Mouse (Mus musculus): ENCODE measurements around the gene Mpp5. TPM values are rescaled to one million over a fixed set of nuclear protein-coding genes. Genes with fewer than 3 reads are reported as not detected.
A peak's percentile ranks its signal among the peaks of the same experiment; 100 is the strongest.

Mpp5 gene
- polyA plus RNA-seq (2015; fragmentation: Nextera tagmentation; extraction: Ambion mirVana) = 25.1 and 29.3 TPM in 2 replicates

GRCm38 (mm10) chr12:78748557-78749377 lies at the start of gene Mpp5:
Gene Mpp5 (plus strand): TSS chr12:78748907.
- Histone ChIP-seq H3K4me1 (replicated peaks; ENCODE audit: control insufficient read depth, insufficient read depth, low read length) (peaks cover 8% of the 10 kb centered on the region), H3K9me3 (ENCODE audit: control insufficient read depth, low read length) (no peaks in the 10 kb centered on the region), H3K4me3 (ENCODE audit: low read length) (peak within 1 kb of the TSS; percentile 84), H3K27me3 (ENCODE audit: control insufficient read depth, insufficient read depth, low read depth, low read length) (no peaks in the 10 kb centered on the region), H3K4me2 (ENCODE audit: low read depth, low read length) (peak within 1 kb of the TSS; percentile 87), H3K36me3 (ENCODE audit: control insufficient read depth, insufficient read depth, low read length) (no peaks in the 10 kb centered on the region), H3K27ac (ENCODE audit: low read length) (peak within 1 kb of the TSS; percentile 97), H3K9ac (ENCODE audit: low read length) (peak within 1 kb of the TSS; percentile 92)
- peak; percentile 99 for ATAC-seq (ENCODE audit: low read depth)
- under 1% methylated on average over 77 of the region's 98 CpGs for WGBS

GRCm38 (mm10) chr12:78717783-78718182 lies 30.9 kb upstream of the Mpp5 start:
- 69% methylated on average over 2 of the region's 2 CpGs for WGBS
- no peak overlapping the region for H3K9ac ChIP-seq (ENCODE audit: low read length)
- no peaks in the 10 kb centered on the region for H3K36me3 ChIP-seq (ENCODE audit: control insufficient read depth, insufficient read depth, low read length)
- H3K9me3 ChIP-seq (ENCODE audit: control insufficient read depth, low read length) = no peaks in the 10 kb centered on the region
- H3K4me1 ChIP-seq (replicated peaks; ENCODE audit: control insufficient read depth, insufficient read depth, low read length) = no peaks in the 10 kb centered on the region
- no peak for ATAC-seq (ENCODE audit: low read depth)
- H3K27ac ChIP-seq (ENCODE audit: low read length) = no peak overlapping the region
- no peak overlapping the region for H3K4me2 ChIP-seq (ENCODE audit: low read depth, low read length)
- H3K27me3 ChIP-seq (ENCODE audit: control insufficient read depth, insufficient read depth, low read depth, low read length) = no peaks in the 10 kb centered on the region
- H3K4me3 ChIP-seq (ENCODE audit: low read length) = no peak overlapping the region

GRCm38 (mm10) chr12:78727723-78728122 lies 21.0 kb upstream of the Mpp5 start:
- H3K27me3 ChIP-seq (ENCODE audit: control insufficient read depth, insufficient read depth, low read depth, low read length) = no peaks in the 10 kb centered on the region
- H3K36me3 ChIP-seq (ENCODE audit: control insufficient read depth, insufficient read depth, low read length) = no peaks in the 10 kb centered on the region
- H3K4me3 ChIP-seq (ENCODE audit: low read length) = no peak overlapping the region
- H3K9ac ChIP-seq (ENCODE audit: low read length) = no peak overlapping the region
- H3K27ac ChIP-seq (ENCODE audit: low read length) = no peak overlapping the region
- WGBS = 46% methylated on average over 4 of the region's 4 CpGs
- H3K9me3 ChIP-seq (ENCODE audit: control insufficient read depth, low read length) = no peaks in the 10 kb centered on the region
- H3K4me2 ChIP-seq (ENCODE audit: low read depth, low read length) = no peak overlapping the region
- H3K4me1 ChIP-seq (replicated peaks; ENCODE audit: control insufficient read depth, insufficient read depth, low read length) = no peaks in the 10 kb centered on the region
- no peak for ATAC-seq (ENCODE audit: low read depth)

- peaks cover 4% of the 10 kb centered on the region; the same call in 1 of the 2 replicates for H3K4me1 ChIP-seq (replicated peaks; ENCODE audit: control insufficient read depth, insufficient read depth, low read length)
- H3K4me3 ChIP-seq (ENCODE audit: low read length) = no peak overlapping the region
- peak; percentile 54; the same call in 1 of the 2 replicates for ATAC-seq (ENCODE audit: low read depth)
- WGBS = 22% methylated on average over 2 of the region's 2 CpGs
- H3K36me3 ChIP-seq (ENCODE audit: control insufficient read depth, insufficient read depth, low read length) = no peaks in the 10 kb centered on the region
- H3K9ac ChIP-seq (ENCODE audit: low read length) = no peak overlapping the region
- no peaks in the 10 kb centered on the region for H3K27me3 ChIP-seq (ENCODE audit: control insufficient read depth, insufficient read depth, low read depth, low read length)
- H3K9me3 ChIP-seq (ENCODE audit: control insufficient read depth, low read length) = no peaks in the 10 kb centered on the region
- H3K4me2 ChIP-seq (ENCODE audit: low read depth, low read length) = no peak overlapping the region
- no peak overlapping the region for H3K27ac ChIP-seq (ENCODE audit: low read length)
These were observed 9.1 kb upstream of the Mpp5 start for GRCm38 (mm10) chr12:78739633-78740032.

GRCm38 (mm10) chr12:78740289-78740688 lies 8.4 kb upstream of the Mpp5 start:
- H3K36me3 ChIP-seq (ENCODE audit: control insufficient read depth, insufficient read depth, low read length) = no peaks in the 10 kb centered on the region
- WGBS = 88% methylated on average over 2 of the region's 2 CpGs
- ATAC-seq (ENCODE audit: low read depth) = no peak

GRCm38 (mm10) chr12:78746226-78746625 lies 2.5 kb upstream of the Mpp5 start:
- WGBS = 74% methylated on average over 6 of the region's 6 CpGs

More at GRCm38 (mm10) chr12:78740289-78740688, 8.4 kb upstream of the Mpp5 start:
- peaks cover 4% of the 10 kb centered on the region; the same call in 1 of the 2 replicates for H3K4me1 ChIP-seq (replicated peaks; ENCODE audit: control insufficient read depth, insufficient read depth, low read length)
- no peak overlapping the region for H3K27ac ChIP-seq (ENCODE audit: low read length)
- H3K27me3 ChIP-seq (ENCODE audit: control insufficient read depth, insufficient read depth, low read depth, low read length) = no peaks in the 10 kb centered on the region
- no peak overlapping the region for H3K9ac ChIP-seq (ENCODE audit: low read length)
- no peak overlapping the region for H3K4me3 ChIP-seq (ENCODE audit: low read length)
- H3K9me3 ChIP-seq (ENCODE audit: control insufficient read depth, low read length) = no peaks in the 10 kb centered on the region
- no peak overlapping the region for H3K4me2 ChIP-seq (ENCODE audit: low read depth, low read length)

GRCm38 (mm10) chr12:78747406-78747805 lies 1.3 kb upstream of the Mpp5 start:
- Histone ChIP-seq H3K27ac (ENCODE audit: low read length) (no peak overlapping the region), H3K27me3 (ENCODE audit: control insufficient read depth, insufficient read depth, low read depth, low read length) (no peaks in the 10 kb centered on the region), H3K36me3 (ENCODE audit: control insufficient read depth, insufficient read depth, low read length) (no peaks in the 10 kb centered on the region), H3K4me1 (replicated peaks; ENCODE audit: control insufficient read depth, insufficient read depth, low read length) (peaks cover 8% of the 10 kb centered on the region), H3K9me3 (ENCODE audit: control insufficient read depth, low read length) (no peaks in the 10 kb centered on the region), H3K4me3 (ENCODE audit: low read length) (no peak overlapping the region; the same call in 1 of the 2 replicates), H3K4me2 (ENCODE audit: low read depth, low read length) (peak overlapping the region; percentile 87), H3K9ac (ENCODE audit: low read length) (no peak overlapping the region)
- no peak for ATAC-seq (ENCODE audit: low read depth)
- 16% methylated on average over 1 of the region's 1 CpGs for WGBS

More at GRCm38 (mm10) chr12:78746226-78746625, 2.5 kb upstream of the Mpp5 start:
- Histone ChIP-seq H3K36me3 (ENCODE audit: control insufficient read depth, insufficient read depth, low read length) (no peaks in the 10 kb centered on the region), H3K4me3 (ENCODE audit: low read length) (no peak overlapping the region), H3K27me3 (ENCODE audit: control insufficient read depth, insufficient read depth, low read depth, low read length) (no peaks in the 10 kb centered on the region), H3K9ac (ENCODE audit: low read length) (no peak overlapping the region), H3K9me3 (ENCODE audit: control insufficient read depth, low read length) (no peaks in the 10 kb centered on the region), H3K4me2 (ENCODE audit: low read depth, low read length) (no peak overlapping the region), H3K27ac (ENCODE audit: low read length) (no peak overlapping the region), H3K4me1 (replicated peaks; ENCODE audit: control insufficient read depth, insufficient read depth, low read length) (peaks cover 8% of the 10 kb centered on the region)
- no peak for ATAC-seq (ENCODE audit: low read depth)

- H3K4me3 ChIP-seq (ENCODE audit: low read length) = peak overlapping the region; percentile 84
- H3K9me3 ChIP-seq (ENCODE audit: control insufficient read depth, low read length) = no peaks in the 10 kb centered on the region
- WGBS = 0% methylated on average over 10 of the region's 10 CpGs
- H3K4me2 ChIP-seq (ENCODE audit: low read depth, low read length) = peak overlapping the region; percentile 87
- peak overlapping the region; percentile 66 for H3K9ac ChIP-seq (ENCODE audit: low read length)
- H3K27me3 ChIP-seq (ENCODE audit: control insufficient read depth, insufficient read depth, low read depth, low read length) = no peaks in the 10 kb centered on the region
- H3K4me1 ChIP-seq (replicated peaks; ENCODE audit: control insufficient read depth, insufficient read depth, low read length) = peaks cover 8% of the 10 kb centered on the region
- ATAC-seq (ENCODE audit: low read depth) = peak; percentile 18; the same call in 1 of the 2 replicates
- peak overlapping the region; percentile 37; the same call in 1 of the 2 replicates for H3K27ac ChIP-seq (ENCODE audit: low read length)
- no peaks in the 10 kb centered on the region for H3K36me3 ChIP-seq (ENCODE audit: control insufficient read depth, insufficient read depth, low read length)
These were observed 594 bp upstream of the Mpp5 start for GRCm38 (mm10) chr12:78748113-78748512.

- Histone ChIP-seq H3K36me3 (ENCODE audit: control insufficient read depth, insufficient read depth, low read length) (no peaks in the 10 kb centered on the region), H3K27me3 (ENCODE audit: control insufficient read depth, insufficient read depth, low read depth, low read length) (no peaks in the 10 kb centered on the region), H3K9ac (ENCODE audit: low read length) (peak overlapping the region; percentile 92), H3K4me1 (replicated peaks; ENCODE audit: control insufficient read depth, insufficient read depth, low read length) (peaks cover 8% of the 10 kb centered on the region), H3K27ac (ENCODE audit: low read length) (peak overlapping the region; percentile 97), H3K4me2 (ENCODE audit: low read depth, low read length) (peak overlapping the region; percentile 65), H3K4me3 (ENCODE audit: low read length) (peak overlapping the region; percentile 84), H3K9me3 (ENCODE audit: control insufficient read depth, low read length) (no peaks in the 10 kb centered on the region)
- 1% methylated on average over 25 of the region's 25 CpGs for WGBS
- peak; percentile 44 for ATAC-seq (ENCODE audit: low read depth)
These were observed 683 bp downstream of the Mpp5 start for GRCm38 (mm10) chr12:78749378-78749801.

Measured in lung, embryonic 16.5 days (tissue).